13 mouse cellular contexts compared by ENCODE assay signal in genomic region chr3:88231061-88231641, GRCm38 (mm10). TPM values are rescaled to one million over a fixed set of nuclear protein-coding genes. Genes with fewer than 3 reads are reported as not detected.
A peak's percentile ranks its signal among the peaks of the same experiment; 100 is the strongest.
DNase-seq lines count a peak whose midpoint lies in the region; ATAC-seq and TF ChIP-seq lines count a peak whose summit lies in the region.
"Had no signal": no experiment of that assay in that cellular context is flagged by ENCODE, and none has a peak within 500 bp of the region (broad histone marks: within the 10 kb centered on the region; RNA-seq: fewer than 3 reads in every experiment).

No protein-coding gene starts in this region.

- intact Hi-C loops in gastrocnemius, postnatal 36 days (cut with DNase I), result no loop called here

- H3K9me3 ChIP-seq in forebrain, embryonic 15.5 days, result no peaks in the 10 kb centered on the region
- H3K9me3 ChIP-seq in midbrain, embryonic 15.5 days, result no peaks in the 10 kb centered on the region
- no peaks in the 10 kb centered on the region for H3K9me3 ChIP-seq in liver, embryonic 11.5 days (ENCODE audit: control insufficient read depth, low read length)

- peak overlapping the region; percentile 20 for H3K9ac ChIP-seq in forebrain, embryonic 15.5 days (replicated peaks)
- H3K9ac ChIP-seq in midbrain, embryonic 15.5 days, result no peak overlapping the region
- H3K9ac ChIP-seq in liver, embryonic 11.5 days (ENCODE audit: low read depth, low read length), result no peak overlapping the region

- no peak for DNase-seq in layer of hippocampus, adult 2 months (ENCODE audit: low spot score in 2 of 2)
- DNase-seq in layer of hippocampus, adult 9-11 months, result no peak
- DNase-seq in ZHBTc4 (ENCODE audit: low read depth, low spot score), result peak; percentile 85
- no peak for DNase-seq in liver, embryonic 11.5 days (ENCODE audit: low spot score)
- DNase-seq in gastrocnemius, postnatal 36 days, result no peak
- DNase-seq: adrenal gland, postnatal 25 days; lung, postnatal 14 days had no signal

- peak overlapping the region; percentile 86 for H3K27ac ChIP-seq in layer of hippocampus, adult 2 months
- peak overlapping the region; percentile 99 for H3K27ac ChIP-seq in forebrain, embryonic 15.5 days (replicated peaks)
- peak overlapping the region; percentile 92 for H3K27ac ChIP-seq in midbrain, embryonic 15.5 days
- H3K27ac ChIP-seq in liver, embryonic 11.5 days (ENCODE audit: low read depth, low read length), result no peak overlapping the region
- H3K27ac ChIP-seq: stomach, postnatal 0 days had no signal

- WGBS in forebrain, embryonic 15.5 days, result 17% methylated on average over 1 of the region's 1 CpGs
- WGBS in midbrain, embryonic 15.5 days, result 24% methylated on average over 1 of the region's 1 CpGs
- 50% methylated on average over 1 of the region's 1 CpGs for WGBS in liver, embryonic 11.5 days

- peak; percentile 78 for ATAC-seq in forebrain, embryonic 15.5 days (replicated peaks)
- peak; percentile 78 for ATAC-seq in midbrain, embryonic 15.5 days (replicated peaks)
- ATAC-seq in erythroblast, adult 5-6 weeks (replicated peaks; ENCODE audit: low FRiP score, poor library complexity, severe bottlenecking), result no peak
- ATAC-seq in liver, embryonic 11.5 days (replicated peaks; ENCODE audit: low FRiP score), result no peak
- ATAC-seq: intestine, embryonic 16.5 days had no signal

- TF ChIP-seq CTCF in layer of hippocampus, adult 2 months (conservative IDR thresholded peaks at IDR 0.05), result no peak

- peaks cover 41% of the 10 kb centered on the region for H3K36me3 ChIP-seq in forebrain, embryonic 15.5 days
- 0 out of 2 replicates have a peak, but pooled peaks cover 3% of the 10 kb centered on the region for H3K36me3 ChIP-seq in midbrain, embryonic 15.5 days (replicated peaks)
- no peaks in the 10 kb centered on the region for H3K36me3 ChIP-seq in liver, embryonic 11.5 days (ENCODE audit: control insufficient read depth, insufficient read depth, low read length)

- H3K27me3 ChIP-seq in forebrain, embryonic 15.5 days, result no peaks in the 10 kb centered on the region
- no peaks in the 10 kb centered on the region for H3K27me3 ChIP-seq in midbrain, embryonic 15.5 days (replicated peaks)
- peaks cover 54% of the 10 kb centered on the region for H3K27me3 ChIP-seq in liver, embryonic 11.5 days (replicated peaks; ENCODE audit: control insufficient read depth, insufficient read depth, low read length)

- no peak overlapping the region for H3K4me3 ChIP-seq in layer of hippocampus, adult 2 months
- no peak overlapping the region for H3K4me3 ChIP-seq in forebrain, embryonic 15.5 days
- H3K4me3 ChIP-seq in midbrain, embryonic 15.5 days, result no peak overlapping the region
- H3K4me3 ChIP-seq in liver, embryonic 11.5 days (ENCODE audit: low read depth, low read length), result no peak overlapping the region

- H3K4me2 ChIP-seq in forebrain, embryonic 15.5 days (replicated peaks), result no peak overlapping the region
- no peak overlapping the region for H3K4me2 ChIP-seq in midbrain, embryonic 15.5 days
- no peak overlapping the region for H3K4me2 ChIP-seq in liver, embryonic 11.5 days

- peaks cover 92% of the 10 kb centered on the region for H3K4me1 ChIP-seq in forebrain, embryonic 15.5 days
- peaks cover 48% of the 10 kb centered on the region for H3K4me1 ChIP-seq in midbrain, embryonic 15.5 days
- no peaks in the 10 kb centered on the region for H3K4me1 ChIP-seq in liver, embryonic 11.5 days (replicated peaks; ENCODE audit: control insufficient read depth, insufficient read depth, low read length)

RNA-seq across cellular contexts. Expression of gene Rhbg, which starts 23.4 kb away (rescaled TPM):
- not detected for total RNA-seq in layer of hippocampus, adult 2 months (2021)
- 0.10 and 0.14 TPM in 2 replicates for polyA plus RNA-seq in forebrain, embryonic 15.5 days (2015; fragmentation: Nextera tagmentation; extraction: Ambion mirVana)
- polyA plus RNA-seq in midbrain, embryonic 15.5 days (2015; fragmentation: Nextera tagmentation; extraction: Ambion mirVana), result 0.14 TPM in 2 replicates
- not detected in 2 replicates for total RNA-seq in erythroblast, adult 5-6 weeks (2015; ENCODE audit: low replicate concordance)
- not detected in 2 replicates for total RNA-seq in erythroblast, adult 5-6 weeks (2017; ENCODE audit: low replicate concordance)
- polyA plus RNA-seq in liver, embryonic 11.5 days (2014; fragmentation: Nextera tagmentation; extraction: Ambion mirVana), result 16.3 and 19.5 TPM in 2 replicates
- not detected for total RNA-seq in gastrocnemius, postnatal 36 days (2021)
- total RNA-seq: heart, adult 8-10 months had no signal

RNA-seq across cellular contexts. Expression of gene Gm38392, which starts 55.9 kb away (rescaled TPM):
- total RNA-seq in layer of hippocampus, adult 2 months (2021), result under 1 TPM in 1 of 2 experiments, not detected in 1; 0.59 TPM
- polyA plus RNA-seq in forebrain, embryonic 15.5 days (2015; fragmentation: Nextera tagmentation; extraction: Ambion mirVana), result 0.23 TPM in 1 of 2 replicates, not detected in the other
- not detected in 2 replicates for polyA plus RNA-seq in midbrain, embryonic 15.5 days (2015; fragmentation: Nextera tagmentation; extraction: Ambion mirVana)
- total RNA-seq in erythroblast, adult 5-6 weeks (2015; ENCODE audit: low replicate concordance), result not detected in 2 replicates
- total RNA-seq in erythroblast, adult 5-6 weeks (2017; ENCODE audit: low replicate concordance), result not detected in 2 replicates
- polyA plus RNA-seq in liver, embryonic 11.5 days (2014; fragmentation: Nextera tagmentation; extraction: Ambion mirVana), result 0.31 and 1.4 TPM in 2 replicates
- total RNA-seq in gastrocnemius, postnatal 36 days (2021), result under 1 TPM; 0.35 to 0.51 TPM
- polyA plus RNA-seq: intestine, embryonic 16.5 days had no signal

Comparison
In these comparisons a context has a peak if more than half of its experiments do, and no peak if none do; other contexts are left out.
1. ATAC-seq: peak in forebrain, embryonic 15.5 days (single experiment) and midbrain, embryonic 15.5 days (single experiment); none in erythroblast, adult 5-6 weeks (single experiment) and liver, embryonic 11.5 days (single experiment).